Mouse (Mus musculus) C2C12 (cell line): ENCODE measurements around the gene Man2a2. TPM values are rescaled to one million over a fixed set of nuclear protein-coding genes. Genes with fewer than 3 reads are reported as not detected.

Experiments used
- H3K27me3 ChIP-seq: one replicate; pipeline ENCODE4 v1.6.1; 2011; ENCODE audit not compliant: control insufficient read depth, insufficient read depth, insufficient read length
- H3K36me3 ChIP-seq: one replicate; pipeline ENCODE4 v1.6.1; 2011; ENCODE audit not compliant: control insufficient read depth, insufficient read depth
- H3K4me3 ChIP-seq: one replicate; pipeline ENCODE4 v1.5.1; 2011; ENCODE audit warnings: mild to moderate bottlenecking, control low read depth; ENCODE audit not compliant: poor library complexity, insufficient read depth, severe bottlenecking
- H3K79me2 ChIP-seq: one replicate; pipeline ENCODE4 v1.6.1; 2011; ENCODE audit not compliant: control insufficient read depth, insufficient read depth
- H3K79me3 ChIP-seq: one replicate; pipeline ENCODE4 v1.6.1; 2011; ENCODE audit warnings: low read depth, control low read depth
- H3ac ChIP-seq: one replicate; pipeline ENCODE3; 2011; ENCODE audit warnings: low read depth; ENCODE audit not compliant: control insufficient read depth, insufficient read length
- CEBPB ChIP-seq: IDR thresholded peaks from one replicate; pipeline ENCODE4 v1.6.1; 2011; ENCODE audit warnings: low read depth, mild to moderate bottlenecking, control low read depth, moderate library complexity
- CTCF ChIP-seq: IDR thresholded peaks from one replicate; pipeline ENCODE4 v1.5.1; 2011; ENCODE audit not compliant: control insufficient read depth, insufficient read depth, insufficient read length
- FOSL1 ChIP-seq: IDR thresholded peaks from one replicate; pipeline ENCODE4 v1.8.0; 2011; ENCODE audit warnings: mild to moderate bottlenecking, low read length; ENCODE audit not compliant: poor library complexity, insufficient read depth, severe bottlenecking
- MAX ChIP-seq: IDR thresholded peaks from one replicate; pipeline ENCODE4 v1.6.1; 2011; ENCODE audit warnings: mild to moderate bottlenecking, control low read depth
- MYOD1 ChIP-seq: IDR thresholded peaks from one replicate; pipeline ENCODE4 v1.6.1; 2011; ENCODE audit warnings: low read depth; ENCODE audit not compliant: control insufficient read depth, insufficient read length
- MYOG ChIP-seq: IDR thresholded peaks from one replicate; pipeline ENCODE4 v1.6.1; 2011; ENCODE audit not compliant: control insufficient read depth, insufficient read length; ENCODE audit errors: extremely low read depth
- USF1 ChIP-seq: IDR thresholded peaks from one replicate; pipeline ENCODE4 v1.6.1; 2011; ENCODE audit warnings: low read depth, mild to moderate bottlenecking, control low read depth, moderate library complexity
- polyA plus RNA-seq: library from polyadenylated mRNA; unstranded; fragments of >200 nt; fragmentation: generic; extraction: Trizol; gene quantifications from one replicate; pipeline ENCODE4 v1.2.1, GENCODE M21; 2012; ENCODE audit warnings: missing spikeins

Man2a2 gene
- polyA plus RNA-seq, 1 experiment = 21.5 TPM

DNA sequence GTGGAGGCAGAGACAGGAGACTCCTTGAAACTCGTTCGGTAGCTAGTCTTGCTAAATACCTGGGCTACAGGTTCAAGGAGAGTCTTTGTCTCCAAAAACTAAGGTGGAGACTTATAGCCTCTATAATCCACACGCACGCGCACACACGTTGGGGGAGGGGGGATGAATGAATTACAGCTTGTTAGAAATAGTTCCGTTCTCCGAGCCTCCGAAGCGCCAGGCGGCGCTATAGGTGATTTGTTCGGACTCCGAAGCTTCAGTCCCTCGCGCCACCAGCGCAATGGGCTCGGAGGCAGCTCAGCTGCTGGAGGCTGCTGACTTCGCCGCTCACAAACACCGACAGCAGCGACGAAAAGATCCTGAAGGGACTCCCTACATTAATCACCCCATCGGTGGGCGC, 28.3 kb downstream of the Man2a2 start, which contains the start of gene Hddc3:
TSS of gene Hddc3 (plus strand) at position 247 of the 400 bp plus-strand sequence.
- peak within 1 kb of the TSS; percentile 21 for H3K4me3 ChIP-seq
- H3K79me3 ChIP-seq = peaks cover 4% of the 10 kb centered on the region
- H3ac ChIP-seq = peak within 1 kb of the TSS; percentile 81
- TF ChIP-seq CTCF (peak; percentile 45), MAX (no peak)
- peaks cover 16% of the 10 kb centered on the region for H3K79me2 ChIP-seq
- H3K27me3 ChIP-seq = no peaks in the 10 kb centered on the region
- H3K36me3 ChIP-seq = peaks cover 4% of the 10 kb centered on the region

DNA sequence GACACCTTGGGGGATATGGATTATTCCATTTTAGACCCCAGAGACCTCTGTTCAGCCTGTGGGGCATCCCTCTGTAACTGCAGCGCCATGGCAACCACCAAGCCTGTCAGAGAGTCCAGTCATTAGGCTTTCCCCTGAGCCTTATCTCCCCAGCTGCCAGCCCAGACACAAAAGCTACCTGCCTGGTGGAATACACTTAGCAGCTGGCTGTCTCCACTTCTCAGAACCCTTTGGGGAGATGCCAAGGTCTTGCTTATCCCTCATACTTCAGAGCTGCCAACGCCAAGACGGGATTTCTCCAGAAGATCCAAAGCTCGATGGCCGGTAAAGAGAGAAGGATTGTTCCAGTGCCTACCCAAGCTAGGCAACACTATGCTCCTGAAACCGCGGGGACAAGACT, 29.4 kb downstream of the Man2a2 start:
- Histone ChIP-seq H3K36me3 (peaks cover 12% of the 10 kb centered on the region), H3K79me2 (peaks cover 17% of the 10 kb centered on the region), H3ac (no peak overlapping the region), H3K79me3 (peaks cover 4% of the 10 kb centered on the region), H3K4me3 (no peak overlapping the region), H3K27me3 (no peaks in the 10 kb centered on the region)
- TF ChIP-seq CEBPB = no peak
- TF ChIP-seq MYOG = no peak
- TF ChIP-seq MYOD1 = no peak
- TF ChIP-seq FOSL1 = no peak
- no peak for TF ChIP-seq CTCF

DNA sequence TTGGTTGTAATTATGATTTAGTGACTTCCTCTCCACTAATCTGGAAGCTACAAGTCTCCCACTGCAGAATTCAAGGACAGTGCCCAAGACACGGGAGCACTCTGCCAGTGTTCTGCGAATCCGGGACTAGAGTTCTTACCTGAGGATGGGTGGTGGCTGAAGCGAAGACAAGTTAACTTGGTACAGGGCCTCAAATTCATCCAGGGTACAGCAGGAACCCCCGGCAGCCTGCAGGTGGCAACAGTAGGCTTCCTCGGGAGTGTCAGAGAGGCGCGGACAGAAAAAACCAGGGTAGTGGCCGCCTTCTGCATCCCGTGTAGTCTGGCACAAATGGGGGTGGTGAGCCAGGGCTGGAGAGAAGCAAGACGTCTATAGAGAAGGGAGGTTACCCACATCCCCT, 30.4 kb downstream of the Man2a2 start, which contains the start of gene Unc45a:
TSS of gene Unc45a (minus strand) at position 213 of the 400 bp plus-strand sequence.
- H3K27me3 ChIP-seq = no peaks in the 10 kb centered on the region
- H3K79me3 ChIP-seq = peaks cover 4% of the 10 kb centered on the region
- H3K36me3 ChIP-seq = peaks cover 20% of the 10 kb centered on the region
- H3K4me3 ChIP-seq = peak within 1 kb of the TSS; percentile 44
- H3K79me2 ChIP-seq = peaks cover 17% of the 10 kb centered on the region
- TF ChIP-seq CEBPB (no peak), CTCF (peak; percentile 36)
- H3ac ChIP-seq = peak within 1 kb of the TSS; percentile 71

DNA sequence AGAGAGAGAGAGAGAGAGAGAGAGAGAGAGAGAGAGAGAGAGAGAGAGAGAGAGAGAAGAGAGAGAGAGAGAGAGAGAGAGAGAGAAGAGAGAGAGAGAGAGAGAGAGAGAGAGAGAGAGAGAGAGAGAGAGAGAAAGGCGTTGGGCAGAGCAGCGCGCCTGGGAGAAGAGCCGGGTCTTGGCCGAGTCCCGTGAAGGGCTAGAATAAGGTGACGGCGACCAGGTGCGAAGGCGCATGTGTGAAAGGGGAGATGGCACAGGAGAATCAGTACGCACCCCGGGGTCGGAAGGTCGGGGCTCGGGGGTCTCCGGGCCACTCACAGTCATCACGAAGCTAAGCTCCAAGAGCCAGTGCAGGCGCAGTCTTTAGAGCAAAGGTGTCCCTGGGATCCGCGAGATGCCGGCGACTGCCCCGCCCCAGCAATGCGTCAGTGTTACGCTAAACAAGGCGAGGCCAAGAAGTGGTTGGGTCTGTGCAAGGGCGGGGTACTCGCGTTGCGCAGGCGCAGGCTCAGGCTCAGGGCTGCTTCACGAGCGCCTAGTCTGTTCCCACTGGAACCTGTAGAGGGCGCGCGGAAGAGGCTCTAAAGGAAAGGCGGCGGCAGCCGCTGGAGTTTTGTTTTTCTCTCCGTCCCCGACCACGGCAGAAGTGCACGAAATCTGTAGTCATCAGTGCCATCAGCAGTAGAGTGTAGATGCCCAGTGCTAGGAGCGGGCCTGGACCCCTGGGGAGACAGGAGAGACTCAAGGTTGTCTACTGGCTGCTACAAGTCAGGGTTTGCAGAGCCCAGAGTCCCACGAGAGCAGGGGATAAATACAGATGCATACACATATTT, 31.2 kb downstream of the Man2a2 start:
- H3ac ChIP-seq = peak overlapping the region; percentile 71
- H3K27me3 ChIP-seq = no peaks in the 10 kb centered on the region
- peaks cover 4% of the 10 kb centered on the region for H3K79me3 ChIP-seq
- H3K4me3 ChIP-seq = peak overlapping the region; percentile 44
- H3K36me3 ChIP-seq = peaks cover 25% of the 10 kb centered on the region
- no peak for TF ChIP-seq FOSL1
- peak; percentile 40 for TF ChIP-seq CTCF
- peaks cover 17% of the 10 kb centered on the region for H3K79me2 ChIP-seq

DNA sequence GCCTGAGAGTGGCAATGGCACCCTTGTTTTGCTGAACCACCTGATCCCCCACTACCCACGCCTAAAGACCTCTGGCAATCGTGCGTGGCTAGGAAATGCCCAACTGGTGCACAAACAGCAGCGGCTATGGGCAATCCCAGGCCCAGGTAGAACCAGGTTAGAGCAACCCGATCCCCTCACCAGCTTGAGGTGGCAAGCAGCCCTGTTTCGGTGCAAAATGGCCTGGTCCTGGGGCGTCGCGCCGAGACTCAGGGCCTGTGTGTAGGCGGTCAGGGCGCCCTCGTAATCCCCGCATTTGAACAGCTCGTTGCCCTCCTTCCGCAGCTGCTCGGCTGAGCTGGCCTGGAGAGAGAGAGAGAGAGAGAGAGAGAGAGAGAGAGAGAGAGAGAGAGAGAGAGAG, 31.8 kb downstream of the Man2a2 start:
- H3K27me3 ChIP-seq = no peaks in the 10 kb centered on the region

DNA sequence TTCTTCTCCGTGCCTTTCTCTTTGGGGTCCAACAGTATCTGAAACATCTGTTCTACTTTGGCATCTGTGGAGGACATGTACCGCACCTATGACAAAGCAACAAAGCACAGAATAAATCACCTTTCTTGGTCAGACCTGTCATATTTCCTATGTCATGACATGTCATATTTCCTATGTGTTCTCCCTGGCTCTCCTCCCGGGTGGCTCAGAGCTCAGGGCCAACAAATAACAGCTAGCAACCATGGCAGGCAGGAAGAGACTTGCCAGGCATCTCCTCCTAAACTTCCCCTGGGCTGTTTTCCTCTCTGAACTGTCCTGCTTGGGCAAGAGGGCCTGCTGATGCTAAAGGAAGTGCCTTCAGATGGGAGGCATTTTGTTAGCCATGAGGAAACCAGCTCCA, 34.2 kb downstream of the Man2a2 start:
- H3K79me3 ChIP-seq = peaks cover 4% of the 10 kb centered on the region
- no peak for TF ChIP-seq CTCF
- TF ChIP-seq MYOD1 = no peak
- TF ChIP-seq MAX = no peak
- TF ChIP-seq MYOG = no peak
- no peak for TF ChIP-seq USF1
- no peak for TF ChIP-seq CEBPB
- TF ChIP-seq FOSL1 = no peak
- peaks cover 46% of the 10 kb centered on the region for H3K36me3 ChIP-seq
- H3ac ChIP-seq = no peak overlapping the region
- no peaks in the 10 kb centered on the region for H3K27me3 ChIP-seq
- peaks cover 17% of the 10 kb centered on the region for H3K79me2 ChIP-seq
- H3K4me3 ChIP-seq = no peak overlapping the region

More for the DNA sequence above, 31.8 kb downstream of the Man2a2 start:
- Histone ChIP-seq H3K79me2 (peaks cover 17% of the 10 kb centered on the region), H3K36me3 (peaks cover 30% of the 10 kb centered on the region), H3K79me3 (peaks cover 4% of the 10 kb centered on the region), H3K4me3 (peak overlapping the region; percentile 44), H3ac (peak overlapping the region; percentile 92)
- TF ChIP-seq MYOD1 = no peak
- TF ChIP-seq CEBPB = no peak
- no peak for TF ChIP-seq USF1
- TF ChIP-seq MAX = no peak
- no peak for TF ChIP-seq FOSL1
- TF ChIP-seq MYOG = no peak
- TF ChIP-seq CTCF = no peak
